Mouse (Mus musculus) kidney, postnatal 36 days (tissue): ENCODE results near the gene Htr5b.

Source experiments
- DNase-seq, 2 experiments: peaks; one replicate each; pipeline ENCODE4 v3.0.0; 2021 to 2022; ENCODE audit warnings: mixed read lengths in 2 of 2

Gene Htr5b

GRCm38 (mm10) chr1:121483091-121483490 lies 45.2 kb downstream of the Htr5b start:
- no peak for DNase-seq

GRCm38 (mm10) chr1:121479403-121479802 lies 48.9 kb downstream of the Htr5b start:
- no peak for DNase-seq

- DNase-seq: no peak
Observed at GRCm38 (mm10) chr1:121478284-121478980, 49.8 kb downstream of the Htr5b start.

GRCm38 (mm10) chr1:121477716-121478115 lies 50.5 kb downstream of the Htr5b start:
- DNase-seq: no peak

- DNase-seq: no peak
Observed at GRCm38 (mm10) chr1:121471503-121471902, 56.8 kb downstream of the Htr5b start.

DNA sequence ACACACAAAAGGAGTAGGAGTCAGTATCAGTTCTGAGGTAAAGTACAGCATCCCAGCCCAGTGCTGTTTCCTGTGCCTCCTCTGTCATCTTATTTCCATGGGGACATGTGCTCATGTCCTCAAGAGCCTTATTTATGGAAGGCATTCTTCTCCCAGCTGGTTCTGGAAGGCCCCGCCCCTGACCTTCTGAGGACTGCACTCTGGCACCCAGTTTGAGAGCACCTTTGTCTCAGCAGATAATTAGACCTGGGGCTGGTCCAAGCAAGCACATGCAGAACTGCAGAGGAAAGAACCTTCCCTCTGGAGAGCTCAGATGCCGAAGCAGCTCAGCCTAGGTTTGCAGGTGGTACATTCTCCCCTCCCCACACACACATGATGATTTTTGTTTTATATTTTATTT lies 60.0 kb downstream of the Htr5b start:
- DNase-seq: peak; percentile 39 to 65

GRCm38 (mm10) chr1:121466276-121466675 lies 62.0 kb downstream of the Htr5b start:
- DNase-seq: no peak

DNA sequence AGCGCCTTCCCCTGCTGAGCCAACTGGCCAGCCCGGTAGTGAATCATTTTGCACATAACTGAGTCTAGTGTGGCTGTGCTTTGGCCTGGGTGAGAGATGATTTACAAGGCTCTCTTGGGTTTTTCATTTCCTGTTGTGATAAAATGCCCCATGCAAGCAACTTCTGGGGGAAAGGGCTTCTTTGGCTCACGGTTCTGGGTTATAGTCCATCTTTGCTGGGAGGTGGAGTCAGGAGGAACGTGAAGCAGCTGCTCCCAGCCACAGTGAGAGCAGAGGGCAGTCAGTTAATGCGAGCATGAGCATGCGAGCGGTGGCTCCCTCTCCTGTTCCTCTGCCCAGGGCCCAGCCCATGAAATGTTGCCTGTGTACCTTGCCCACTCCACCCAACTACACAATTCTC lies 64.5 kb downstream of the Htr5b start:
- DNase-seq: peak; percentile 77 to 85

DNA sequence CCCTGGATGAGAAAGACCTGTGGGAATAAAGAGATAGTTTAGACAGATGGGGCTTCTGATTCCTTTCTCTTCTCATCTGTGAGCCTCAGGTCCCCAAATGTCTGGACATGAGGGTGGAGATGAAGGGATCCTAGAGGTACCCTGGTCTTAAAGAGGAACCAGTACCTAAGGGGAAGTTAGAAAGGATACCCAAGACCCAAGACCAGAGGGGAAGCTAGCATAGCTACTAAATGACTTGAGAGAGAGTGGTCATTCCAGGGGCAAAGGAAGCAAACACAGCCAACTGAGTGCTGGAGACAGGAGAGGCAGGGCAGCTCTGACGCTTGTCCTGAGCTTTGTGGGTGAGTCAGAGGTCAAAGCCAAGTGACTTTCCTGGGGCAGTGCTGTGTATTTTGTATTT lies 65.6 kb downstream of the Htr5b start:
- DNase-seq: no peak

DNA sequence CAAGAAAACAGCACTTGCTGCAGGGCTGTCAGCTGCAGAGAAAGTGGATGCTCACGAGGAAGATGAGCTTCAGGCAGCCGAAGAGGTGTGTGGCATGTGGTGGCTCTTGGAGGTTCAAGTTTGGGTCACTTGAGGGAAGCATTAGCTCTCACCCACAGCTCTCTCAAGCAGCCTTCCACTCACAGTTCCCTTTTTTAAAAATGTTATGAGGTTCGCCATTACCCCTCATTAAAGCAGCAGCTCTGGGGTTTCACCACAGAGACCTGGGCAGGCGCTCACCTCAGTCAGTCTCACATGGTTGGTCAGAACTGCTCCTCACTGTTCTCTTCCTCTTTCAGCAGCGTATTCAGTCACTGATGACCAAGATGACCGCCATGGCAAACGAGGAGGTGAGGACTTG lies 66.4 kb downstream of the Htr5b start:
- no peak for DNase-seq

DNA sequence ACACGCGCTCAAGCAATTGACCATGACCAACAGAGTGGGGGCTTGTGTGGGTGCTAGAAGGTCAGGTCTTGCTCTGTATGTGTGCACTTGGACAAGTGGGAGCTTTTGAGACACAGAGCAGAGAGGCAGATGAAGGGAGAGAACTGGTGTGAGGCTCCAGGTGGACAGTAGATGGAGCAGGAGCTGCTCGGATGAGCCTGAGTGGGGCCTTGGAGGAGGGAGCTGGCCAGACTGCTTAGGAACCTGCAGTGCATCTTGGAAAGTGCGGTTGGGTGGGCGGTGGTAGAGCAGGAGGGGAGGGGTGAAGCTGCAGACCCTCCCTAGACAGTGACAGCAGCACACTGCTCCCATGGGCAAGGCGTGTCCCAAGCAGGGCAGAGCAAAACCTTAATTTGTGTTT lies 68.2 kb downstream of the Htr5b start:
- DNase-seq: peak in 1 of 2 experiments; percentile 15
